Mouse (Mus musculus) cortical plate, adult 2 months (tissue): ENCODE data around the gene Fbxw11.

Source experiments
- CTCF ChIP-seq: fragments of 200-500 bp; IDR thresholded peaks from 2 replicates; pipeline ENCODE4 v1.5.1; 2011; ENCODE audit warnings: mild to moderate bottlenecking, control low read depth, low read length; ENCODE audit not compliant: insufficient read depth; ENCODE audit errors: extremely low read depth
- POLR2A ChIP-seq: fragments of 200-500 bp; IDR thresholded peaks from 2 replicates; pipeline ENCODE4 v1.6.1; 2011; ENCODE audit warnings: mild to moderate bottlenecking, low read length, control low read depth; ENCODE audit not compliant: insufficient read depth; ENCODE audit errors: extremely low read depth

DNA sequence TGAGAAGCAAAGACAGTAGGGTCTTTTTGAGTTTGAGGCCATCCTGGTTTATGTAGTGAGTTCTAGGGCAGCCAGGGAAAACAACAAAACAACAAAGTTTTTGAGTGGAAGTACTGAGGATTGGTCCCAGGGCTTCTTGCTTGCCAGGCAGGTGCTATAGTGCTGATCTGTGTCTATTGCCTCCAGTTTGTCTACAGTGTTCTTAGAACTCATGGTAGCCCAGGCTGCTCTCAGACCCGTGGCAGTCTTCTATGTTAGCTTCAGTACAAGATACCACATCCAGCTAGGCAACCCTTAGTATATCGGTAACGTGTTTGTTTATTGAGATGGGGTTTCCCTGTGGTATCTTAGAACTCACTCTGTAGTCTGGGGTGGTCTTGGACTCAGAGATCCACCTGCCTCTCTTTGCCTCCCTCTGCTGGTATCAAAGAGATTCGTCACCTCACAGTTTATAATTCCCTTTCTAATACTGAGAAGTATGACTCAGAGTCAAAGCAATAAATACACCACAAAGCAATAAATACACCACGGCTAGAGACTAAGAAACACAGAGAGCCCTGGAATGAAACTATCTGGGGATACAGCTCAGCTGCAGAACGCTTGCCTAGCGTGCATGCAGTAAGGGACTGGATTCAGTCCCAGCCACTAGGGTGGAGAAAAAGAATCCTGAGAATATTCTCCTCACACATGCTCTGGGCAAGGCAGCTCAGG, 51.1 kb downstream of the Fbxw11 start:
- peak; percentile 32; the same call in 1 of the 2 replicates for TF ChIP-seq CTCF
- no peak for TF ChIP-seq POLR2A
